Mouse (Mus musculus) liver, embryonic 16.5 days (tissue): ENCODE measurements around the gene Prkcd. TPM values are rescaled to one million over a fixed set of nuclear protein-coding genes. Genes with fewer than 3 reads are reported as not detected.
A peak's percentile ranks its signal among the peaks of the same experiment; 100 is the strongest.

ENCODE experiments used
- ATAC-seq: fragments of 200-750 bp; cut with Nextera tagmentation; 2 replicates; pipeline ENCODE4 v1.8.0; 2017; ENCODE audit warnings: low read depth, mild to moderate bottlenecking, moderate number of reproducible peaks, moderate library complexity
- H3K27ac ChIP-seq: fragments of 300-500 bp; sonication (generic); 2 replicates; pipeline ENCODE4 v1.5.1; 2014; ENCODE audit warnings: mild to moderate bottlenecking, low read length
- H3K27me3 ChIP-seq: fragments of 300-500 bp; sonication (generic); 2 replicates; pipeline ENCODE4 v1.6.1; 2014; ENCODE audit warnings: low read depth, low read length, mixed read lengths; ENCODE audit not compliant: control insufficient read depth, insufficient read depth
- H3K36me3 ChIP-seq: fragments of 300-500 bp; sonication (generic); 2 replicates; pipeline ENCODE4 v1.6.1; 2014; ENCODE audit warnings: mild to moderate bottlenecking; ENCODE audit not compliant: control insufficient read depth, insufficient read depth
- H3K4me1 ChIP-seq: fragments of 300-500 bp; sonication (generic); 2 replicates; pipeline ENCODE4 v1.6.1; 2014; ENCODE audit warnings: low read depth, low read length, mixed read lengths; ENCODE audit not compliant: control insufficient read depth
- H3K4me2 ChIP-seq: fragments of 300-500 bp; sonication (generic); 2 replicates; pipeline ENCODE4 v1.6.1; 2014; ENCODE audit warnings: low read depth, low read length, mixed read lengths
- H3K4me3 ChIP-seq: fragments of 300-500 bp; sonication (generic); 2 replicates; pipeline ENCODE4 v1.5.1; 2014; ENCODE audit warnings: low read depth, mild to moderate bottlenecking, low read length
- H3K9ac ChIP-seq: fragments of 300-500 bp; sonication (generic); 2 replicates; pipeline ENCODE4 v1.6.1; 2014; ENCODE audit warnings: low read depth, low read length
- H3K9me3 ChIP-seq: fragments of 300-500 bp; sonication (generic); replicated peaks from 2 replicates; pipeline ENCODE4 v1.6.1; 2016; ENCODE audit warnings: low read length; ENCODE audit not compliant: control insufficient read depth
- WGBS: fragments of 180-500 bp; shearing (Covaris S2); extraction: QIAGEN DNeasy Blood & Tissue Kit; methylation state at CpG from one replicate; pipeline ENCODE4 v1.1.7; 2014; ENCODE audit not compliant: insufficient replicate concordance; 5-methylcytosine and 5-hydroxymethylcytosine counted together
- polyA plus RNA-seq: library from polyadenylated mRNA; unstranded; fragments of >200 nt; fragmentation: Nextera tagmentation; extraction: Ambion mirVana; gene quantifications from 2 replicates; pipeline ENCODE4 v1.2.1, GENCODE M21; 2015

Prkcd gene
- polyA plus RNA-seq, 1 experiment from 2014 or later = 16.3 TPM

- H3K4me3 ChIP-seq = no peak overlapping the region
- H3K4me2 ChIP-seq = no peak overlapping the region
- WGBS = 31% methylated on average over 4 of the region's 4 CpGs
- ATAC-seq = no peak
- H3K4me1 ChIP-seq = peaks cover 13% of the 10 kb centered on the region
- no peaks in the 10 kb centered on the region for H3K27me3 ChIP-seq
- H3K36me3 ChIP-seq = no peaks in the 10 kb centered on the region
- no peak overlapping the region for H3K9ac ChIP-seq
- H3K27ac ChIP-seq = no peak overlapping the region
- no peaks in the 10 kb centered on the region for H3K9me3 ChIP-seq
Measured at GRCm38 (mm10) chr14:30629839-30630238, 3.8 kb upstream of the Prkcd start.

- H3K36me3 ChIP-seq = no peaks in the 10 kb centered on the region
- H3K27me3 ChIP-seq = no peaks in the 10 kb centered on the region
- no peak for ATAC-seq
- no peak overlapping the region for H3K4me3 ChIP-seq
- no peak overlapping the region for H3K4me2 ChIP-seq
- no peak overlapping the region for H3K9ac ChIP-seq
- H3K27ac ChIP-seq = no peak overlapping the region
- WGBS = 67% methylated on average over 5 of the region's 5 CpGs
- H3K4me1 ChIP-seq = peaks cover 25% of the 10 kb centered on the region
- no peaks in the 10 kb centered on the region for H3K9me3 ChIP-seq
Measured at GRCm38 (mm10) chr14:30628235-30628634, 2.2 kb upstream of the Prkcd start.

GRCm38 (mm10) chr14:30626756-30627742 lies 1.0 kb upstream of the Prkcd start:
- H3K4me3 ChIP-seq = peak overlapping the region; percentile 79
- no peaks in the 10 kb centered on the region for H3K9me3 ChIP-seq
- no peak for ATAC-seq
- H3K4me1 ChIP-seq = peaks cover 26% of the 10 kb centered on the region
- peak overlapping the region; percentile 72 for H3K27ac ChIP-seq
- WGBS = 14% methylated on average over 12 of the region's 12 CpGs
- no peaks in the 10 kb centered on the region for H3K36me3 ChIP-seq
- peak overlapping the region; percentile 75; the same call in 1 of the 2 replicates for H3K9ac ChIP-seq
- peak overlapping the region; percentile 96 for H3K4me2 ChIP-seq
- no peaks in the 10 kb centered on the region for H3K27me3 ChIP-seq

- Histone ChIP-seq H3K9me3 (no peaks in the 10 kb centered on the region), H3K4me2 (peak overlapping the region; percentile 96), H3K9ac (peak overlapping the region; percentile 75), H3K27ac (peak overlapping the region; percentile 15), H3K4me1 (peaks cover 29% of the 10 kb centered on the region), H3K27me3 (no peaks in the 10 kb centered on the region), H3K36me3 (no peaks in the 10 kb centered on the region), H3K4me3 (peak overlapping the region; percentile 79)
- peak; percentile 56 for ATAC-seq
- WGBS = under 1% methylated on average over 39 of the region's 39 CpGs
Measured at GRCm38 (mm10) chr14:30625131-30625807, 741 bp downstream of the Prkcd start.

- Histone ChIP-seq H3K9me3 (no peaks in the 10 kb centered on the region), H3K36me3 (no peaks in the 10 kb centered on the region), H3K9ac (no peak overlapping the region), H3K4me3 (peak overlapping the region; percentile 79), H3K27ac (peak overlapping the region; percentile 15; the same call in 1 of the 2 replicates), H3K4me2 (peak overlapping the region; percentile 96), H3K27me3 (no peaks in the 10 kb centered on the region), H3K4me1 (peaks cover 31% of the 10 kb centered on the region)
- 27% methylated on average over 8 of the region's 8 CpGs for WGBS
- ATAC-seq = no peak
Measured at GRCm38 (mm10) chr14:30624277-30624721, 1.7 kb downstream of the Prkcd start.

- H3K4me1 ChIP-seq = peaks cover 43% of the 10 kb centered on the region
- ATAC-seq = no peak
Measured at GRCm38 (mm10) chr14:30622556-30622955, 3.5 kb downstream of the Prkcd start.

GRCm38 (mm10) chr14:30622130-30622529 lies 3.9 kb downstream of the Prkcd start:
- ATAC-seq = no peak

More at GRCm38 (mm10) chr14:30622556-30622955, 3.5 kb downstream of the Prkcd start:
- no peaks in the 10 kb centered on the region for H3K36me3 ChIP-seq
- H3K4me3 ChIP-seq = no peak overlapping the region
- H3K27me3 ChIP-seq = no peaks in the 10 kb centered on the region
- H3K4me2 ChIP-seq = no peak overlapping the region
- H3K9me3 ChIP-seq = no peaks in the 10 kb centered on the region
- WGBS = 76% methylated on average over 8 of the region's 8 CpGs
- no peak overlapping the region for H3K9ac ChIP-seq
- H3K27ac ChIP-seq = no peak overlapping the region

GRCm38 (mm10) chr14:30619982-30620578 lies 5.9 kb downstream of the Prkcd start:
- Histone ChIP-seq H3K36me3 (no peaks in the 10 kb centered on the region), H3K27ac (peak overlapping the region; percentile 59), H3K27me3 (no peaks in the 10 kb centered on the region), H3K9me3 (no peaks in the 10 kb centered on the region), H3K9ac (no peak overlapping the region), H3K4me1 (peaks cover 33% of the 10 kb centered on the region), H3K4me3 (no peak overlapping the region), H3K4me2 (no peak overlapping the region)
- WGBS = 37% methylated on average over 7 of the region's 7 CpGs
- ATAC-seq = no peak

More at GRCm38 (mm10) chr14:30622130-30622529, 3.9 kb downstream of the Prkcd start:
- Histone ChIP-seq H3K4me1 (peaks cover 44% of the 10 kb centered on the region), H3K9me3 (no peaks in the 10 kb centered on the region), H3K4me2 (no peak overlapping the region), H3K27ac (no peak overlapping the region), H3K27me3 (no peaks in the 10 kb centered on the region), H3K4me3 (no peak overlapping the region), H3K36me3 (no peaks in the 10 kb centered on the region), H3K9ac (no peak overlapping the region)
- WGBS = 65% methylated on average over 7 of the region's 7 CpGs
